Mouse (Mus musculus): ENCODE results near the gene Fxyd1. TPM values are rescaled to one million over a fixed set of nuclear protein-coding genes. Genes with fewer than 3 reads are reported as not detected.

Gene Fxyd1
- polyA plus RNA-seq, 1 experiment = not detected

- Histone ChIP-seq H3K4me1 (ENCODE audit: control insufficient read depth, insufficient read depth, low read length) (no peaks in the 10 kb centered on the region), H3K27ac (ENCODE audit: insufficient read depth, low read depth, low read length) (no peak overlapping the region), H3K4me3 (ENCODE audit: insufficient read depth, low read length) (no peak overlapping the region)
- TF ChIP-seq POLR2A (IDR thresholded peaks at IDR 0.05; ENCODE audit: borderline replicate concordance, low read depth, low read length) (no peak), CTCF (IDR thresholded peaks at IDR 0.05; ENCODE audit: low read depth, low read length) (no peak)
Measured at GRCm38 (mm10) chr7:31069491-31069890, 12.5 kb upstream of the Fxyd1 start.

GRCm38 (mm10) chr7:31067836-31068235, 10.8 kb upstream of the Fxyd1 start:
- no peak overlapping the region for H3K27ac ChIP-seq (ENCODE audit: insufficient read depth, low read depth, low read length)
- H3K4me3 ChIP-seq (ENCODE audit: insufficient read depth, low read length) = no peak overlapping the region
- TF ChIP-seq POLR2A (IDR thresholded peaks at IDR 0.05; ENCODE audit: borderline replicate concordance, low read depth, low read length) (no peak), CTCF (IDR thresholded peaks at IDR 0.05; ENCODE audit: low read depth, low read length) (no peak)
- H3K4me1 ChIP-seq (ENCODE audit: control insufficient read depth, insufficient read depth, low read length) = no peaks in the 10 kb centered on the region

GRCm38 (mm10) chr7:31063074-31063560, 6.1 kb upstream of the Fxyd1 start:
- H3K4me3 ChIP-seq (ENCODE audit: insufficient read depth, low read length) = no peak overlapping the region
- H3K27ac ChIP-seq (ENCODE audit: insufficient read depth, low read depth, low read length) = no peak overlapping the region
- H3K4me1 ChIP-seq (ENCODE audit: control insufficient read depth, insufficient read depth, low read length) = peaks cover 3% of the 10 kb centered on the region
- TF ChIP-seq POLR2A (IDR thresholded peaks at IDR 0.05; ENCODE audit: borderline replicate concordance, low read depth, low read length) (no peak), CTCF (IDR thresholded peaks at IDR 0.05; ENCODE audit: low read depth, low read length) (no peak)

- Histone ChIP-seq H3K27ac (ENCODE audit: insufficient read depth, low read depth, low read length) (no peak overlapping the region), H3K4me1 (ENCODE audit: control insufficient read depth, insufficient read depth, low read length) (peaks cover 3% of the 10 kb centered on the region), H3K4me3 (ENCODE audit: insufficient read depth, low read length) (no peak overlapping the region)
- TF ChIP-seq CTCF (IDR thresholded peaks at IDR 0.05; ENCODE audit: low read depth, low read length) = no peak
- no peak for TF ChIP-seq POLR2A (IDR thresholded peaks at IDR 0.05; ENCODE audit: borderline replicate concordance, low read depth, low read length)
Measured at GRCm38 (mm10) chr7:31060621-31061010, 3.6 kb upstream of the Fxyd1 start.

GRCm38 (mm10) chr7:31059919-31060620, 3.1 kb upstream of the Fxyd1 start:
- Histone ChIP-seq H3K4me3 (ENCODE audit: insufficient read depth, low read length) (no peak overlapping the region), H3K27ac (ENCODE audit: insufficient read depth, low read depth, low read length) (no peak overlapping the region), H3K4me1 (ENCODE audit: control insufficient read depth, insufficient read depth, low read length) (peaks cover 3% of the 10 kb centered on the region)
- no peak for TF ChIP-seq CTCF (IDR thresholded peaks at IDR 0.05; ENCODE audit: low read depth, low read length)

GRCm38 (mm10) chr7:31059108-31059507, 2.1 kb upstream of the Fxyd1 start, which contains the start of gene Lgi4:
TSS of gene Lgi4 (plus strand) at chr7:31059342.
- peak; percentile 99 for TF ChIP-seq CTCF (IDR thresholded peaks at IDR 0.05; ENCODE audit: low read depth, low read length)
- TF ChIP-seq POLR2A (IDR thresholded peaks at IDR 0.05; ENCODE audit: borderline replicate concordance, low read depth, low read length) = no peak
- H3K4me1 ChIP-seq (ENCODE audit: control insufficient read depth, insufficient read depth, low read length) = peaks cover 3% of the 10 kb centered on the region
- no peak within 1 kb of the TSS for H3K27ac ChIP-seq (ENCODE audit: insufficient read depth, low read depth, low read length)
- no peak within 1 kb of the TSS for H3K4me3 ChIP-seq (ENCODE audit: insufficient read depth, low read length)

- Histone ChIP-seq H3K4me3 (ENCODE audit: insufficient read depth, low read length) (no peak overlapping the region), H3K4me1 (ENCODE audit: control insufficient read depth, insufficient read depth, low read length) (peaks cover 3% of the 10 kb centered on the region), H3K27ac (ENCODE audit: insufficient read depth, low read depth, low read length) (no peak overlapping the region)
- no peak for TF ChIP-seq POLR2A (IDR thresholded peaks at IDR 0.05; ENCODE audit: borderline replicate concordance, low read depth, low read length)
- TF ChIP-seq CTCF (IDR thresholded peaks at IDR 0.05; ENCODE audit: low read depth, low read length) = no peak
Measured at GRCm38 (mm10) chr7:31058211-31058610, 1.2 kb upstream of the Fxyd1 start.

GRCm38 (mm10) chr7:31057730-31058129, 731 bp upstream of the Fxyd1 start:
- no peak overlapping the region for H3K27ac ChIP-seq (ENCODE audit: insufficient read depth, low read depth, low read length)
- peaks cover 3% of the 10 kb centered on the region for H3K4me1 ChIP-seq (ENCODE audit: control insufficient read depth, insufficient read depth, low read length)
- no peak overlapping the region for H3K4me3 ChIP-seq (ENCODE audit: insufficient read depth, low read length)
- TF ChIP-seq CTCF (IDR thresholded peaks at IDR 0.05; ENCODE audit: low read depth, low read length) (no peak), POLR2A (IDR thresholded peaks at IDR 0.05; ENCODE audit: borderline replicate concordance, low read depth, low read length) (no peak)

- TF ChIP-seq CTCF (IDR thresholded peaks at IDR 0.05; ENCODE audit: low read depth, low read length) (no peak), POLR2A (IDR thresholded peaks at IDR 0.05; ENCODE audit: borderline replicate concordance, low read depth, low read length) (no peak)
- H3K4me1 ChIP-seq (ENCODE audit: control insufficient read depth, insufficient read depth, low read length) = peaks cover 6% of the 10 kb centered on the region
- H3K27ac ChIP-seq (ENCODE audit: insufficient read depth, low read depth, low read length) = no peak overlapping the region
- H3K4me3 ChIP-seq (ENCODE audit: insufficient read depth, low read length) = no peak overlapping the region
Measured at GRCm38 (mm10) chr7:31056448-31056847, 551 bp downstream of the Fxyd1 start.

GRCm38 (mm10) chr7:31055883-31056282, 1.1 kb downstream of the Fxyd1 start:
- H3K4me3 ChIP-seq (ENCODE audit: insufficient read depth, low read length) = no peak overlapping the region
- TF ChIP-seq CTCF (IDR thresholded peaks at IDR 0.05; ENCODE audit: low read depth, low read length) (no peak), POLR2A (IDR thresholded peaks at IDR 0.05; ENCODE audit: borderline replicate concordance, low read depth, low read length) (no peak)
- H3K4me1 ChIP-seq (ENCODE audit: control insufficient read depth, insufficient read depth, low read length) = peaks cover 6% of the 10 kb centered on the region
- H3K27ac ChIP-seq (ENCODE audit: insufficient read depth, low read depth, low read length) = no peak overlapping the region

All from bone marrow macrophage, adult 2 months (primary cell).